Mouse (Mus musculus): ENCODE results near the gene Dnajc9.

DNA sequence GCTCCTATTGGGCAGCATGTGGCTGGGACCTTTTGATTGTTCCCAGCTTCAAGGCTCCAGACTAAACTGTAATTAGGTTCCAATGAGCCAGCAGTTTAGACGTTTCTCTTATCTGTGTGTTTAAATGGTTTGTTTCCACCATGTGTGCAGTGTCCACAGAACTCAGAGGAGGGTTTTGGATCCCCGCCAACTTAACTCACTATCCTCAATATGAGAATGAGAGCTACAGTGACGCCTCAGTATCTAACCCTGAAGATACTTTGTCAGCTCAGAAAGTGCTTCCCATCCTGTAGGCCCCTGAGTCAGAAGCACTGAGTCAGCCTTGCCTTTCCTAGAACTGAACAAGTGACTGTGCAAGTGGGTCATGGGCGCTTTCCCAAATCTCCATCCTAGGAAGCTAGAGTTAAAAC is 11.6 kb downstream of the Dnajc9 start:
- TF ChIP-seq EP300 (optimal IDR thresholded peaks at IDR 0.05) (no peak), CTCF (IDR thresholded peaks at IDR 0.05; ENCODE audit: low read depth) (no peak)

Data from stomach, postnatal 0 days (tissue).